ENCODE assay signal across 8 mouse cellular contexts in the genomic region with DNA sequence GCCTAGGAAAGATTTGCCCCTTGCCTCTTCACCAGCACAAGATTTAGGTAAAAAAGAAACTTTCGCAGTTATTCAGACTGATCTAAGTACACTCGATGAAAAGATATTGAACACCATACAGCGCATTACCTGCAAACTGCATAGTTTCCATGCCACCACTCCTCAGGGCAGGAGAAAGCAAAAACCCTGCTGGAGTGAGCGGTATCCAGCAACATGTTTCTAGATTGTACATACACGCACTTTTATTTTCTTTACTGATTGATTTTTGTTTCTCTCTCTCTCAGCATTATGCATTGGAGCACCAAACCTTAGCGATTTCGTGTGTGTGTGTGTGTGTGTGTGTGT. TPM values are rescaled to one million over a fixed set of nuclear protein-coding genes. Genes with fewer than 3 reads are reported as not detected.
A peak's percentile ranks its signal among the peaks of the same experiment; 100 is the strongest.
DNase-seq lines count a peak whose midpoint lies in the region; ATAC-seq and TF ChIP-seq lines count a peak whose summit lies in the region.

No protein-coding gene starts in this region.

- DNase-seq in kidney, postnatal 0 days (ENCODE audit: low spot score) = no peak
- DNase-seq in kidney, adult 9 months = no peak
- DNase-seq in layer of hippocampus, postnatal 36 days = no peak
- DNase-seq in right cerebral cortex, postnatal 10 days (ENCODE audit: low spot score in 2 of 2) = no peak
- no peak for DNase-seq in cerebellum, adult 11 months

- H3K9me3 ChIP-seq in kidney, postnatal 0 days (replicated peaks; ENCODE audit: low read length) = no peaks in the 10 kb centered on the region
- no peaks in the 10 kb centered on the region for H3K9me3 ChIP-seq in embryonic facial prominence, embryonic 12.5 days
- no peaks in the 10 kb centered on the region for H3K9me3 ChIP-seq in intestine, embryonic 15.5 days
- no peaks in the 10 kb centered on the region for H3K9me3 ChIP-seq in neural tube, embryonic 12.5 days

- WGBS in kidney, postnatal 0 days = 52% methylated on average over 7 of the region's 7 CpGs
- WGBS in embryonic facial prominence, embryonic 12.5 days = 46% methylated on average over 7 of the region's 7 CpGs
- WGBS in intestine, embryonic 15.5 days = 48% methylated on average over 7 of the region's 7 CpGs
- 49% methylated on average over 7 of the region's 7 CpGs for WGBS in neural tube, embryonic 12.5 days

- peak overlapping the region; percentile 96 for H3K4me2 ChIP-seq in kidney, postnatal 0 days (ENCODE audit: low read length)
- H3K4me2 ChIP-seq in embryonic facial prominence, embryonic 12.5 days (replicated peaks) = peak overlapping the region; percentile 97
- H3K4me2 ChIP-seq in intestine, embryonic 15.5 days (replicated peaks) = peak overlapping the region; percentile 86
- H3K4me2 ChIP-seq in neural tube, embryonic 12.5 days (replicated peaks) = peak overlapping the region; percentile 96; the same call in 1 of the 2 replicates

- no peak overlapping the region for H3K9ac ChIP-seq in kidney, postnatal 0 days (ENCODE audit: low read depth, low read length)
- H3K9ac ChIP-seq in embryonic facial prominence, embryonic 12.5 days = no peak overlapping the region
- no peak overlapping the region for H3K9ac ChIP-seq in intestine, embryonic 15.5 days
- no peak overlapping the region for H3K9ac ChIP-seq in neural tube, embryonic 12.5 days

- TF ChIP-seq CTCF in kidney, postnatal 0 days (IDR thresholded peaks at IDR 0.05; ENCODE audit: low read depth) = no peak

- no peaks in the 10 kb centered on the region for H3K36me3 ChIP-seq in kidney, postnatal 0 days (ENCODE audit: insufficient read depth, low read length)
- H3K36me3 ChIP-seq in embryonic facial prominence, embryonic 12.5 days = no peaks in the 10 kb centered on the region
- H3K36me3 ChIP-seq in intestine, embryonic 15.5 days = no peaks in the 10 kb centered on the region
- H3K36me3 ChIP-seq in neural tube, embryonic 12.5 days = no peaks in the 10 kb centered on the region

- peaks cover 11% of the 10 kb centered on the region for H3K4me1 ChIP-seq in kidney, postnatal 0 days (replicated peaks; ENCODE audit: insufficient read depth, low read length)
- H3K4me1 ChIP-seq in embryonic facial prominence, embryonic 12.5 days = peaks cover 23% of the 10 kb centered on the region
- H3K4me1 ChIP-seq in intestine, embryonic 15.5 days (replicated peaks) = peaks cover 23% of the 10 kb centered on the region
- peaks cover 24% of the 10 kb centered on the region for H3K4me1 ChIP-seq in neural tube, embryonic 12.5 days

- H3K27ac ChIP-seq in kidney, postnatal 0 days = no peak overlapping the region
- no peak overlapping the region for H3K27ac ChIP-seq in embryonic facial prominence, embryonic 12.5 days
- no peak overlapping the region for H3K27ac ChIP-seq in intestine, embryonic 15.5 days
- no peak overlapping the region for H3K27ac ChIP-seq in neural tube, embryonic 12.5 days

- ATAC-seq in kidney, postnatal 0 days (replicated peaks; ENCODE audit: low FRiP score, low read depth) = peak; percentile 41
- peak; percentile 55 for ATAC-seq in embryonic facial prominence, embryonic 12.5 days (ENCODE audit: insufficient number of reproducible peaks, insufficient read depth, low FRiP score, low TSS enrichment)
- peak; percentile 56 for ATAC-seq in intestine, embryonic 15.5 days
- no peak; the same call in 1 of the 2 replicates for ATAC-seq in neural tube, embryonic 12.5 days (ENCODE audit: low FRiP score, low read depth)

- H3K4me3 ChIP-seq in kidney, postnatal 0 days (replicated peaks; ENCODE audit: low read depth, low read length) = peak overlapping the region; percentile 97
- peak overlapping the region; percentile 100 for H3K4me3 ChIP-seq in embryonic facial prominence, embryonic 12.5 days
- H3K4me3 ChIP-seq in intestine, embryonic 15.5 days (replicated peaks) = peak overlapping the region; percentile 95
- peak overlapping the region; percentile 99 for H3K4me3 ChIP-seq in neural tube, embryonic 12.5 days

- H3K27me3 ChIP-seq in kidney, postnatal 0 days (ENCODE audit: insufficient read depth, low read length) = no peaks in the 10 kb centered on the region
- H3K27me3 ChIP-seq in embryonic facial prominence, embryonic 12.5 days = no peaks in the 10 kb centered on the region
- no peaks in the 10 kb centered on the region for H3K27me3 ChIP-seq in intestine, embryonic 15.5 days (replicated peaks)
- H3K27me3 ChIP-seq in neural tube, embryonic 12.5 days (replicated peaks) = no peaks in the 10 kb centered on the region

RNA-seq across cellular contexts. Expression of a gene that starts 0.3 kb away (rescaled TPM):
- 21.0 and 22.2 TPM in 2 replicates for polyA plus RNA-seq in kidney, postnatal 0 days (2015; fragmentation: Nextera tagmentation; extraction: Ambion mirVana)
- 42.3 and 42.4 TPM in 2 replicates for polyA plus RNA-seq in embryonic facial prominence, embryonic 12.5 days (2016; fragmentation: Nextera tagmentation; extraction: Ambion mirVana)
- polyA plus RNA-seq in intestine, embryonic 15.5 days (2015; fragmentation: Nextera tagmentation; extraction: Ambion mirVana) = 25.7 and 25.9 TPM in 2 replicates
- polyA plus RNA-seq in neural tube, embryonic 12.5 days (2016; fragmentation: Nextera tagmentation; extraction: Ambion mirVana) = 41.8 and 42.4 TPM in 2 replicates
- total RNA-seq in layer of hippocampus, postnatal 36 days (2021) = 10 to 100 TPM; 79.0 to 89.2 TPM
